Mouse (Mus musculus): Measurements from ENCODE around the gene Ccdc186.
A peak's percentile ranks its signal among the peaks of the same experiment; 100 is the strongest.

Ccdc186 gene

DNA sequence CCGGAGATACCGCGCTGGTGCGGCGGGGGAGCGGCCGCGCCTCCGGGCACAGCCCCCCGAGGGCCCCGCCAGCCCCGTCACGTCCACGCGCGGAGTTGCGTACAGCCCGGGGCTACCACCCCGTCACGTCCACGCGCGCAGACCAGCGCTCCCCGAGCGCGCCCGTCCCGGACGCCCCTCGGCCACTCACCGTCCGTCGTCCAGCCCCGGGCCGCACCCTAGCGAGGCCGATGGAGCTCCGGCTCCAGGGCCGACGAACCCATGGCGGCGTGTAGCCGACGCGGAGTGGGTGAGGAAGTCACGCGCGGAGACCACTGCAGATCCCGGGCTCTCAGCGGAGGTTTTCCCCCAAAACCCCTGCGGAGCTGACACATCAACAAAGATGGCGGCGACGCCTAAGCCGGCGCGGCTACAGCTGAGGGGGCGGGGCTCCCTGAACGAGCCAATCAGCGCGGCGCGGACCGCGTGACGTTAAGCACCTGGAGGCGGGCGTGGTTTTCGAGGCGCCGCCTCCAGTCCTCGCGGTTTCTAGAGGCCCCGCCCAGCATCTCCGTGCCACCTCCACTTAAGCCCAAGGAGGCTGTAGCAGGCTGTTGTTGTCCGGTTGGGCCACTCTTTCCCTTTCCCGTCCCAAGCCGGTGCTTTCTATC, at the start of gene Ccdc186:
Ccdc186 (minus strand) TSS at position 393 of the 650 bp plus-strand sequence.
- peak; percentile 89 to 90 for DNase-seq

DNA sequence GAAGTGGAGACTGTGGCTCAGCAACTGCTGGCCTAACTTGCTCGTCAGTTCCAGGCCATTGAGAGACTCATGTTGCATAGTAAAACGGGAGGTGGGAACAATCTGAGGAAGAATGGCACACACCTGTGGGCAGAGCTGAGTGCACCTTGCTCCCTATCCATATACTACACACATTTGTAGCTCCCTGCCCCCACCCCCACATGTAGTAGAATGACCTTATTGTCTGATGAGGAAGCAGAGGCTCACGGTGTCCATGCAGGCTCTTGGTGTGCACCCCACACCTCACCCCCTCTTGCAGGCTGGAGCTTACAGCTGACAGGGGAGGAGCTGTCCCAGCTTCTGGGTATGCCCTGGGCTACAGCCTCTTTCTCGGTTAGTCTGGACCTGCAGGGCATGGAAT, 45.7 kb upstream of the Ccdc186 start:
- no peak for DNase-seq

DNA sequence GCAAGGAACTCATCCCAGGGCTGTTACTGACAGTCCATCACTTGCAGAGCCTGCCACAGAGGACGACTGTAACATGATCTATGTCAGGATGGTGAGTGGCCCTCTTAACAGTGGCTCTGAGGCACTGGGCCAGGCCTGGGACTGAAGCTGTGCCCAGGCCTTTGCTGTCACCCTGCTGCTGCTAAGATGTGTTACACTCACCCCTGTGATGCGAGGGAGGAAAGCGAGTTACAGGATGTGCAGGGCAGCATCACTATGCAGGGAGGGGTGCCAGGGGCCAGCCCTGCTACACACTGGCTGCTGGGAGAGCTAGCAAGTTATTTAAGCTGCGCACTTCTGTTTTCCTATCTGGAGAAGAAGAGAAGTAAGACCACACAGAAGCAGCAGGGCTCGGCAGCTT, 34.5 kb upstream of the Ccdc186 start:
- no peak for DNase-seq

DNA sequence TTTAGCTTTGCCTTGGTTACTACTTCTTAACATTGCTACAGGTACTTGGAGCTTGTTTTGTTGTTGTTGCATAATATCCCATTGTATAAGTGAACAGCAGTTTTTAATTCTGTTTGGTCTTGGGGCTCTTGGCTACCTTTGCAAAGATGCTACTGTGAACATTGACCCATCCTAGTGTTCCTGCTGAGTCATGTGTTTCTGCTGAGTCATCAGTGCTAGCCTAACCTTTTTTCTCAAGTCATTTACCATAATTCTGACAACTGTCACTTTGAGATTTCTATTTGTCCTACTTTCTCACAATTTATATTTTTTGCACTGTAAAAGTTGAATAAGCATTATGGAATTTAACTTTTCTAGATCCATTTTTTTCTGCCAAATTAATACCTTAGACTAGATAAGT, 30.6 kb upstream of the Ccdc186 start:
- DNase-seq, result no peak

DNA sequence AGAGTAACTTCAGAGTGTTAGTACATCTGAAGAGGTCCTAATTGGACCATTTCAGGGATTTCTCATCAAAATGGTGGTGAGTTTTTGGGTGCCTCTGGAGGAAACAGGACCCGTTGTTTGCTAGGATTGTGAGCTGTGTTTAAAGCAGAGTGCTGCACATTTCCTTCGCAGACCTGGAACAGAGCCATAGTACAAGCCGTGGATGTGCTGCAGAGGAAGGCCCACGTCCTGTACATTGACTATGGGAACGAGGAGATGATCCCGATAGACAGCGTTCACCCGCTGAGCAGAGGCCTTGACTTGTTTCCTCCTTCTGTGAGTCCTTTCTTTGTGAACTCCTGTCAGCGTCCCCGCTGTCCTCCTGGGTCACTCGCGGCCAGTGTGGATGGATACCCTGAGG, 21.0 kb upstream of the Ccdc186 start:
- DNase-seq, result no peak

DNA sequence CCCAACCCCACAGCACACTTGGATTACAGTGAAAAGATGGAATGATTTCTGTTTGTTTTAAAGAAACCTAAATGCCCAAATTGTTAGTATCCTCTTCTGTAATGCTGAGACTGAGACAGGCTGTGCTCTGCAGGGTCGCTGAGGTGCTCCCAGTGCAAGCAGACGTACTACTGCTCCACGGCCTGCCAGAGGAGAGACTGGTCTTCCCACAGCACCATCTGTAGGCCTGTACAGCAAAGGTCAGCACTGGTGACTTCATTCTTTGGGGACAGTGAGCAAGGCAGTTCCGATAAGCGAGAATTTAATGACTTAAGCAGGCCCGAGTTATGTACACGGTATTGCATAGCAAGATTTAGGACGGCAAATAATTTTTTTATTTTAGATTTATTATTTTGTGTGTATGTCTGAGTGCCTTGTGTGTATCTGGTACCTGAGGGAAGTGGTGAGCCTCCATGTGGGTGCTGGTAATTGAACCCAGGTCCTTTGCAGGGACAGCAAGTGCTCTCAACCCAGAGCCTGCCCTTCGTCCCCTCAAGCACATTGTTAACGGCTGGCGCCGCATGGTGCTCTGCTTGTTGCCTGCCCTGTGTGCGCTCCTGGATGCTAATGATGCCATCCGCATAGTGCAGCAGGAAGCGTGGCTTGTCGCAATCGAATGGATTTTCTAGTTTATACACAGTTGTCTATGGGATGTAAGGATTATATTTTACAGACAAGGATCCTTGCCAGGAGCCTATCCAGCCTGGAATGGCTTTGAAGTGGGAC, 17.1 kb upstream of the Ccdc186 start:
- no peak for DNase-seq

DNA sequence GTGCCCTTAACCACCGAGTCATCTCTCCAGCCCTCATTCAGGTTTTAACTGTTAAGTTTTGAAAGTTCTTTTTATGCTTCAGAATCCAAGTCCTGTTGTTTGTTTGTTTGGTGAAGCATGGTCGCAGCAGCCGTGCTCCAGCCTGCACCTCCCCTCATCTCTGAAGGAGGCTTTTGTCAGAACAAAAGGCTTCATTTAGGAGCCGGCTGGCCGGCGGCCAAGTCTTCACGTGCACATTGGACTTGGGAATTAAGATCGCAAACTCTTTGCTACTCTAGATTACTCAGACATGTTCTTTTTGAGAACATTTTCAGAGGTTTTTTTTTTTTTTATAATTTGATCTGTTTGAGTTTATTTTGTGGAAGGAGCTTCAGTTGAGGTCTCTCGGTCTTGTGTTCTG, 13.3 kb upstream of the Ccdc186 start:
- DNase-seq, result no peak

DNA sequence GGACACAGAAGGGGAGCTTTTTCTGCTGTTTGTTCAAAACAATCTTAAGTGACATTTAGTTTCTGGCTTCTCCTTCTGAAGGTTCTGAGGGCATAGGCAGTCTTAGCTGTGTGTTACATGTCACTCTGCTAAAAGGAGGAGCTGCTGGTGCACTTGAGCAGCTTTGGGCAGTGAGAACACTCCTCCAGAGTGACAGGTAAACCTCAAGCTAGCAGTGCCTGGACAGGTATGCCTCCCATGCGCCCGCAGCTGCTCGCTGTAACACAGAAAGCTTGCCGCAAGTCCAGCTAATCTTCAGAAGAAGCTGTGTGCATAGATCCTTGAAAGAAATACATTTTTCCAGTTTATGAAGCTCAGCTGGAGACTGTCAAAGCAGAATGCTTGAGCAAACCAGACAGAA, 8.2 kb upstream of the Ccdc186 start:
- DNase-seq, result no peak

DNA sequence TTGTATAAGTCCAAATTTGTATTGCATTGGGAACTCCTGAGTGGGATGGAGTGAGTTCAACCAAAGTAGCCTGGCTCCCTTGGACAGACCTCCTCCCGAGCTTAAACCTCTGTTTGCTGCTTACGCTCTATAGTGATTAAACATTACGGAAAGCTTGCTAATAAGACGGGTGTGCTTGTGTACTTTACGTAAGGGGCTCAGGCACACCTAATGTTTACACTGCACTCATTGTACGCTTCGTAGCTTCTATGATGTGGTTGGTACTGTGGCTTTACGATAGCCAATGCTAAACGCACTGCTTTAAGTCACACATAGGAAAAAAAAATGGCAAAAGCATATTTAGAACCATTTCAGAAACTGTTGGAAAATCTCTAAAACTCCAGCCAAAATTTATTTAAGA, 7.3 kb upstream of the Ccdc186 start:
- no peak for DNase-seq

DNA sequence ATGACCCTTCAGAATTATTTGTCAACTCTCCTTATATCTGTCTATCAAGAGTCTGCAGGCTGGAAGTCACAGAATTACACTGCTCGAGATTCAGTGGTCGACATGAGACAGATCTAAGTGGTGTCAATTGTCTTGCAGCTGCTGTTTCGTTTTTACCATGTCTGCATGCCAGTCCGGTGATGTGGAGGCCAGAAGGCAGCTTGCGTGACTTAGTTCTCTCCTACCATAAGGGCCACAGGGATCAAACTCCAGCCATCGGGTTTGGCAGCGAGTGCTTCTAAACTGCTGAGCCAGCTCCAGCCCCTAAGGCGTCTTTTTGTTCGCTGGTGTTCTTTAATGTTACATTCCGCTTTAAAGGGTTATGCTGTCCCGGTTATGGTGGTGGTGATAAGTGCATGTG, 6.3 kb upstream of the Ccdc186 start:
- no peak for DNase-seq

DNA sequence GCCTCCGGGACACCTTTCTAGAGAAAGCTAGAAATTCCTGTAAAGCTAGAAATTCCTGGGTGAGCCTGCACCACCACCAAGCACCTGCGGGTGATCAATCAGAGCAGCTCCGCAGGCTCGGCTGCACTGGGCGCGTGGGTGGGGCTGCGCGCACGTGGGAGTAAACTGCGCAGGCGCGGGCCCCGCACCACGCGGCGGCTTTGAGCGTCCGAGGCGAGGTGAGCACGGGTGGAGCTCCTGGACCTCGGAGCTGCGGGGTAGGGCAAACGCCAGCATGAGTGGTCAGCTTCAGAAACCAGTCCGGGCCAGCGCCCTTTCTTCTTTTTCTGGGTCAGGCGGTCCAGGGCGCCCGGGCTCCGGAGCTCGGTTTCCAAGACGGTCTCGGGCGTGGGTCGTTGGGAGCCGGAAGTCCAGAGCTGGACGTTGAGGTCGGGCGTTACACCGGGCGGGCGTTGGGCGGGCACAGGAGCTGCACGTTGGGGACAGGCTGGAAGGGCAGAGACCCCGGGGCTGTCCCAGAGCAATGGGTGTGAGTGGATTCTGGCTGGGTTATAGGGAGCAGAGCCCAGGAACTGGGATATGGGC, 4.1 kb upstream of the Ccdc186 start, which contains the start of gene Tdrd1:
Tdrd1 (plus strand) TSS at position 163 of the 585 bp plus-strand sequence.
- no peak for DNase-seq

DNA sequence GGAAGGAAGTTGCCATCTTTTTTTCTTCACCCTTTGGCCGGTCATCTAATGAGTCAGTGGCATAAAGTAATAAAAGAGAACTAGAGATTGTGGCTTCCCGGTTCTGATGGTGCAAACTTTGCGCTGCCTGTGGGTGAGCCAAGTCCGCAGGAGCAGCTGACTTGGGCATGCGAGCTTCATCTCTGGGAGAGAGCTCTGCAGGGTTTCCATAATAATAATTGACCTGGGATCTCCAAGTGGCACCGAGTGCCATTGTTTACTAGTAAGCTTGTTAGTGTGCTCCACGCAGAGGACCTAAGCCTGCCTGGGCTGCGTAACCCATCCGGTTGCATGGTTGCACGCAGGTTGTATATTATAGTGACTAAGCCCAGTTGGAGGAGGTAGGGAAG, 452 bp upstream of the Ccdc186 start:
- DNase-seq, result no peak

DNA sequence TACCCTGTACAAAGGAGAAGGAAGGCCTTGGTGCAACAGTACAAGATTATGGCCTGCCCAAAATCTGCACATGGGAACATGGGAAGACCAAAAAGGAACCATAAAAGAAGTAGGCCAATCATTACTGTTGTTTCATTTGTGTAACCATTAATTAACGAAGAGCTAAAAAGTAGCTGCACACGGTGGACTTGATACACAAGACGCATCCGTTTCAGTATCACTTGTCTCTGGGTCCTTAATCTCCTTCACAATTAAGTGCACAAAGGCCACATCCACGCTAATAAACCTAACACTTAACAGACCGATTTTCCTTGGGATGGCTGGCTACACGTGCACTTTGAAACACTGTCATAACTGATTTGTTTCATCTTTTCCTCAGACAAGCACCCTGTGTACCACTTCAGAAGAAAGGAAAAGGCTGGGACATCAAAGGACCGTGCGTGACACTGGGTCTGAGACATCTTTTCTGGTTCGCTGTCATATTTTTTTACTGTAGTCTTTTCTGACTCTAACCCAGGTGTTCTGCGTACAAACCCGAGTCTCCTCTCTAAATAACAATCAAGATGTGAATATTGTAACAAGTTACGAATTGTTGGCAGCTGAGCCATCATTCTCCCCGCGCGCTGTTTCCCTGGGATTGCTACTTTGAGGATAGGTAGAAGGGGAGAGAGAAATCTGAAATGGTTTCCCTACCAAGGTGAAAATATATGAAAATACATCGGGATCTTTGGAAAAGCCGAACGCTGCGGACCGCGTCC, 771 bp downstream of the Ccdc186 start:
- peak in 1 of 2 experiments; percentile 18 for DNase-seq

DNA sequence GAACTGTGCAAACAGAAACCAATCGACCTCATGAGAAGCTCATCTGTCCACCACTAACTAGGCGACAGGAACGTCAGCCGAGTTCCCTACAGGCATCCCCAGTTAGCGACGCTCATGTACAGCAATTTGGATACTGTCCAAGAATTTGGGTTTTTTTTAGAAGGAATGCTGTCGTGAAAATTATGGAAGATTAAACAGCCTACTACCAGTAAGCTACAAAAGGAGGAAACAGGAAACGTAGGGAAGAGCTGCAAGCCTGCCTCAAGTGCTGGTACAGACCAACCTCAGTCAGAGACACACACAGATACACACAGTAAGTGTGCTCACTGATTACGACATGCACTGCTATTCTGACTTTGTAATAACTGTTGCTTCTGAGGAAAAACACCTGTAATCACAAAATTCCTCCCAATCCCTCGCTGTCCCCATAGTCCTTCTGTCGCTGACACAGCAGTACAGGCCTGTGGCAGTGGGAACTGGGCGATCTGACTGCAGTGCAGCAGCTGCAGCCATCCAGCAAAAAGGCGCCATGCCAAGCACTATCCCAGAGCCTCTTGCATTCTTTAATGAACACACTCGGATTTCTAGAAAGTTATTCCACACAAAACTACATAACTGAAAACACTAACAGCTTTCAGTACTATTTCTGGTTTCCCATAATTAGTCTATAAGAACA, 4.0 kb downstream of the Ccdc186 start:
- no peak for DNase-seq

DNA sequence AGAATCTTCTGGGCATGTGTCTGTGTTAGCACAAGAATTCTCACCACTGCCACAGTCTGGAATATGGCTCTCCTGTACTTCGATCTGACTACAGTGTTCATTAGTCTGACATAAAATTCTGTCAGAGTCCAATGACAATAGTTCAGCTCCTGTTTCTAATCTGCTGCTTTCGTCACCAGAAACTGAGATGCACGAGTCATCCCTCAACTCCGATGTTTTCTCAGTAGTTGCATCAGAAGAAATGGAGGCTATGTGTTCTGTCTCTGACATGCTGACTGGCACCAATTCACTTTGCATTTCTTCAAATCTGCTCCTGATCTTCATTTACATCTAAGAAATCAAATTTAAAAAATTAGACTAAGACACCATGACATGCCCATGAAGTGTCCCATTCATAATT, 8.6 kb downstream of the Ccdc186 start:
- DNase-seq, result no peak

DNA sequence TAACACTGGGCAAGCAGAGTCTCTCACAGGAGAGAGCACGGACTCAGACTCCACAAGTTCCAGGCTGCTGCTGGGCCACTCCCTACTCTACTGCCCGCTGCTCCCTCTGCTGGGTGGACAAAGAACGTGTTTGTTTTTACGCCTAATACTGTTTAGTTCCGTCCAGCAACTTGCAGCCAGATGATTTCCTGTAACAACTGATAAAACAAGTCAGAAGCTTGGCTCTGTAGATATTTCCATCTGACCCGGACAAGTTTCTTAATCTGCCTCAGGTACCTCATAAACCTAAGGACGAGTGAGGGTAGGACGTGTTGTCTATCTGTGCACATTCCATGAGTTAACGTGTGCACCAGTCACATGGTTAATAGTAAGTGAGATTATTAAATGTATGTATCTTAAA, 10.4 kb downstream of the Ccdc186 start:
- no peak for DNase-seq

DNA sequence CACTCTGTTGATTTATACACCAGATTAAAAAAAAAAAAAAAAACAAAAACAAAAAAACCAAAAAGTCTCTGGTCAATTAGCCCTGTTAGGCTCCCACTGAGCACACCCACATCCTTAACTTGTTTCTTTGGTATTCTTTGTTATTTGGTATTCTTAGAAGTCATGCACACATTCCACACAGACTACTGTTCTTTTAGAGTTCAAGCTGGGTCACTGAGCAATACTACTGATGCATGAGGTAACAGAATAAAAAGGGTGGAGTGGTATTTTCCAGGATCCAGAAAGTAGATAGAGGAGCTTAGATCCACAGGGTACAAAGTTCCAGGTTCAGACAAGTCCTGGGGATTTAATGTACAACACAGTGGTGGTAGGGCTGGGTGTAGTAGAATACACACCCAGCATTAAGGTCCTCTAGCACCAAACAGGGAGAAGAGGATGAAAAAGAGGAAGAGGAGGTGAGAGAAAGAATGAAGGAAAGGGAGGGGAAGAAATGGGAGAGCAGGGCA, 11.3 kb downstream of the Ccdc186 start:
- DNase-seq, result no peak

DNA sequence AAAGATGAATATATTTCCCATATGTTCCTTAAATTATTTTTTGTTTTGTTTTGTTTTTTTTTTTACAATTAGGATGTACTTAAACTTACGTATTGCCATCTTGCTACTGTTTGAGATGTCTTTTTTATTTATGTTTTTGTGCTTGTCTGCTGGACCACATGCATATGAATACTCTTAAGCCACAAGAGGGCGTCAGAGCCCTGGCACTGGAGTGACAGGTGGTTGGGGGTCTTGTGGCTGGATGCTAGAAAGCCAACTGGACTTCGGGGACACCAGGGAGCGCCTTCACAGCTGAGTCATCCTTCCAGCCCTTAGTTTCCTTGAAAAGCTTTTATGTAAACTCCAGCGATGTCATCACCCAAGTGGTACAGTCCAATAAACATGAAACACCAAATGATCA, 13.2 kb downstream of the Ccdc186 start:
- DNase-seq, result no peak

DNA sequence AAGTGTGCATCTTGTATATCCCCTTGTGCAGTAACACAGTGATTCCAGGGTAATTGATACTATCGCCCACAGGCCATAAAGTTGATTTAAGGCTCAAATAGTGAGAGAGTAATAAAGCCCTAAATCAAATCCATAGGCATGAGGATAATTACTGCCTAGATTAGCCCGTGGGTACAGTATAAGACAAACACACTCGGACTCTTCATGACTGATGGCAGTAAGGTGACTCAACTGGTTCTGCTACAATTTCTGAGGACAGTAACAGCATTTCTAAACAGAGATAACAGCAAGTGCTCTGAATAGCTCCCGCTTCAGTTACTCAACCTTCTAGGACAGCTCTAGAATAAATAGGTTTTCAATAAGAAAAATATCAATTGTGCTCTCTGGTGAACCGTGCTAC, 14.9 kb downstream of the Ccdc186 start:
- DNase-seq, result no peak

DNA sequence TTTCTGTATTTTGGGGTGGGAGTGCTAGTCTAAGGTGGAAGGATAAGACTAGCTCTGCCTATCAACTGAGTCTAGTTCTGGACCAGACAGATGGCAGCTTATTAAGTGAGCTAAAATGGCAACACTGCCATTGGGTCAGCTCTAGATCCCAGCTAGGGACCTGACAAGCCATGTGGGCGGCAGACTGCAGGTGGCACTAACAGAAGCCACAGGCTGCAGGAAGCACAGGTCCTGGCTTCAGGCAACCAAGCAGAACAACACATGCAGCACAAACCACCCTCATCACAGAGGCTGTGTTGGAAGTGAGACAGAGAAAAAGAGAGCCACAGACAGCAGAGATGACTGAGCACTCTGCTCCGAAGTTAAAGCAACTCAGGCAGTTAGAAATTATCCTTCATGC, 16.6 kb downstream of the Ccdc186 start:
- no peak for DNase-seq

DNA sequence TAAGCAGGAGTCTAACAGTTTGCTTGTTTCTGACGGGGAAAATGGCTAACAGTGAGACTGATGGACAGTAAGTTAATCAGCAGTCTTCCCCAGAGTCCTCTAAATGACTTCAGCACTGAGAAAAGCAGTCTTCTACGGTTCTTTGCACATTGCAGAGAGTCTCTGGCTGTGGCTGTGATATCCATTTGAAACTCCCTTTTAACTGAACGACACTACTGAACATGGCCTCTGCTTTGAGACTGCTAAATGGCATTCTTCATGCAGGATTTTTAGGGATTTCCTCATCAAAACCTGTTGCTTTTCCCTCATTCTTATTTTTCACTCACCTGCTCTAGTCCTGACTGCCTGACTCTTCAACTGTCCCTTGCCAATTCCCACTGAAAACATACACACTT, 19.6 kb downstream of the Ccdc186 start:
- DNase-seq, result no peak

DNA sequence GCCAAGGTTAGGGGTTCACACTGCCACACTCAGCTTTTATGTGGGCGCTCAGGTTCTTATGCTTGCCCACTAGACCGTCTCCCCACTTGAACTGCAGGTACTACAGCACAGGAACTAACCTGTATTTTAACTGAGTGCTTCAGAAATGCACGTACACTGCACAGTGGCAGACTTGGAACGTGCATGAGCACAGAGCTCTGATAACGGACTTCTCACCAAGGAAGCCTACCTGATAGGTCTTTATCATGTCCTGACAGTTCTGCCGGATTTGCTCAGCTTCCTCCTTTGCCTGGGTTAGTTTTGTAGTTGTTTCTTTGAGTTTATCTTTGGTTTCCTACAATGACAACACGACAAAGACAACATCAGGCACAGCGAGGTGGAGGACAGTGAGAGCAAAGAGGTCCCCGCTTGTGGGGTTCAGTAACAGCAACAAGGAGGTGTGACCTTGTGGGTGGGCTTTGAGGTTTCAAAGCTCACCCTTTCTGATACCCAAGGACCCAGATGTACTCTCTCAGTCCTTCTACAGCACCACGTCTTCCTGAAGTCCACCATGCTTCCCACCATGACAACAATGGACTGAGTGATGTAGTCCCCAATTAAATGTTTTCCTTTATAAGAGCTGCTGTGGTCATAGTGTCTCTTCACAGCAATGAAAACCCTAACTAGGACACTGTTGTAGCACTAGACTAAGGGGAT, 20.2 kb downstream of the Ccdc186 start:
- no peak for DNase-seq
